Mouse (Mus musculus) intestine, postnatal 0 days (tissue): Measurements from ENCODE around the gene Scn9a. TPM values are rescaled to one million over a fixed set of nuclear protein-coding genes. Genes with fewer than 3 reads are reported as not detected.

Experiments
- ATAC-seq: fragments of 200-750 bp; cut with Nextera tagmentation; 2 replicates; pipeline ENCODE4 v1.8.0; 2017; ENCODE audit warnings: mild to moderate bottlenecking, moderate TSS enrichment, moderate library complexity
- H3K27ac ChIP-seq: fragments of 300-500 bp; sonication (generic); 2 replicates; pipeline ENCODE4 v1.5.1; 2014; ENCODE audit warnings: mild to moderate bottlenecking, low read depth, low read length, moderate library complexity
- H3K27me3 ChIP-seq: fragments of 300-500 bp; sonication (generic); replicated peaks from 2 replicates; pipeline ENCODE4 v1.6.1; 2014; ENCODE audit warnings: low read length, mixed read lengths; ENCODE audit not compliant: control insufficient read depth, insufficient read depth
- H3K36me3 ChIP-seq: fragments of 300-500 bp; sonication (generic); 2 replicates; pipeline ENCODE4 v1.6.1; 2014; ENCODE audit warnings: mild to moderate bottlenecking, moderate library complexity; ENCODE audit not compliant: control insufficient read depth, insufficient read depth
- H3K4me1 ChIP-seq: fragments of 300-500 bp; sonication (generic); replicated peaks from 2 replicates; pipeline ENCODE4 v1.6.1; 2014; ENCODE audit warnings: antibody characterized with exemption, low read length, mixed read lengths; ENCODE audit not compliant: control insufficient read depth, insufficient read depth
- H3K4me2 ChIP-seq: fragments of 300-500 bp; sonication (generic); replicated peaks from 2 replicates; pipeline ENCODE4 v1.6.1; 2014; ENCODE audit warnings: low read depth, mild to moderate bottlenecking, moderate library complexity
- H3K4me3 ChIP-seq: fragments of 300-500 bp; sonication (generic); 2 replicates; pipeline ENCODE4 v1.5.1; 2014; ENCODE audit warnings: low read depth, low read length
- H3K9ac ChIP-seq: fragments of 300-500 bp; sonication (generic); 2 replicates; pipeline ENCODE4 v1.6.1; 2014; ENCODE audit warnings: mild to moderate bottlenecking, low read depth, low read length
- H3K9me3 ChIP-seq: fragments of 300-500 bp; sonication (generic); 2 replicates; pipeline ENCODE4 v1.6.1; 2016; ENCODE audit warnings: mixed run types; ENCODE audit not compliant: control insufficient read depth
- CTCF ChIP-seq: sonication (generic); IDR thresholded peaks from 2 replicates; pipeline ENCODE4 v1.5.1; 2016; ENCODE audit warnings: low read depth, mild to moderate bottlenecking, control low read depth, antibody characterized with exemption, moderate library complexity
- WGBS: fragments of 180-500 bp; shearing (Covaris S2); extraction: QIAGEN DNeasy Blood & Tissue Kit; methylation state at CpG from one replicate; pipeline ENCODE4 v1.1.7; 2014; 5-methylcytosine and 5-hydroxymethylcytosine counted together
- polyA plus RNA-seq: library from polyadenylated mRNA; unstranded; fragments of >200 nt; fragmentation: Nextera tagmentation; extraction: Ambion mirVana; gene quantifications from 2 replicates; pipeline ENCODE4 v1.2.1, GENCODE M21; 2015

Scn9a gene
- polyA plus RNA-seq, result 0.70 and 0.84 TPM in 2 replicates

DNA sequence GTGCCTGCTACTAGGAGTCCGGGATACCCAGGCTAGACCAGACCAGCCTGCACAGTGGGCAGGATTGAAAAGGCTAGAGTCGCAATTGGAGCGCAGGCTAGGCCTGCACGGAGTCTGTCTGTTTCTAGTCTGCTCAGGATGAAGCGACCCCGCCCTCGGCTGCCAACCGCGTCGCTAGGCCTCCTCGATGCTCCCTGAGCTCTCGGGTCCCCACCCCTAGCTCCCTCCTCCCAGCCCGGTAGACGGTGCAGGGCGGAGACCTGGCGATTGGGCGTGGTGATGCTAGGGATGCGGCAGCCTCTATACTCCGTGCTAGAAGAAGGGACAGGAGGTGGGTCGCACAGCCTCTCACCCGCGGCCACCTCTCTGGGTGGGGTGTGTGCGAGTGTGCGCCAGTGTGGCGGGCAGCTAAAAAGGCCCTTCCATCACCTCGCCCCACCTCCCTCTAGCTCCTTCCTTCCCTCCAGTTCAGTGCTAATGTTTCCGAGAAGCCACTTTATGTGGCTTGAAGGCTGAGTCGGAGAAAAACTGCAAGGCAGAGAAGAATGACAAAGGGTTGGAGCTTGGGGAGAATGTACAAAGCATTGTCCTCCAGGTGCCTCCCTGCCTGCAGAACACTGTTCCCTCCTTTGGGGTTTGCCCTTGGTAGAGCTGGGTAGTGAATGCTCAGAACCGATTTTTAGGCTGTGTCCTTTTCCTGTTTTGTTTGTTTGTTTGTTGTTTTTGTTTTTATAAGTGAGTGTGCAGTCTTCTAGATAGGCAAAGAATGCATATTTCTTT, at the start of gene Scn9a:
Scn9a (minus strand) TSS at position 383 of the 780 bp plus-strand sequence.
- no peak for ATAC-seq
- H3K27ac ChIP-seq, result no peak within 1 kb of the TSS
- 3% methylated on average over 29 of the region's 29 CpGs for WGBS
- H3K4me1 ChIP-seq, result 0 out of 2 replicates have a peak, but pooled peaks cover 3% of the 10 kb centered on the region
- peak within 1 kb of the TSS; percentile 37 for H3K4me2 ChIP-seq
- H3K4me3 ChIP-seq, result peak within 1 kb of the TSS; percentile 5; the same call in 1 of the 2 replicates
- 0 out of 2 replicates have a peak, but pooled peaks cover 4% of the 10 kb centered on the region for H3K27me3 ChIP-seq
- no peaks in the 10 kb centered on the region for H3K9me3 ChIP-seq
- H3K9ac ChIP-seq, result 0 out of 2 replicates have a peak within 1 kb of the TSS, but pooled peaks have one; percentile 11
- H3K36me3 ChIP-seq, result no peaks in the 10 kb centered on the region
- no peak for TF ChIP-seq CTCF

DNA sequence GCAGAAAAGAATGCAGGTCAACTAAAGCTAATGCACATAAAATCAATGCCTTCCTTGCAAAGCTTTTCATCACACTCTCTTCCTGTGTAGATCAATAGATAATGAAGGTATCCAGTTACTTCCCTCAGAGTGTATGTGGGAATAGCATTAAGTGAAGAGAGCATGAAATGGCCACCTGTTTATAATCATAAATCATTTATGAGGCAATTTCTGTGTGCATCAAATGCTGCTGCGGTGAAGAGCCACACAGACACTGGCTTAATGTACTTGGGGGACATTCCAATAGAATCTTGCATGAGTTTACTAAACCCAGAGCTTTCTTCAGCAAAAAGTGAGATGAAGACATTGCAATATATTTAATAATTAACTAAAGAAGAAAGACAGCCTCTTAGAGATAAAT, 27.2 kb upstream of the Scn9a start:
- no peak overlapping the region for H3K4me3 ChIP-seq
- H3K27ac ChIP-seq, result no peak overlapping the region
- no peaks in the 10 kb centered on the region for H3K27me3 ChIP-seq
- H3K4me1 ChIP-seq, result no peaks in the 10 kb centered on the region
- WGBS, result 81% methylated on average over 1 of the region's 1 CpGs
- no peak for ATAC-seq
- no peak for TF ChIP-seq CTCF
- H3K36me3 ChIP-seq, result no peaks in the 10 kb centered on the region
- H3K4me2 ChIP-seq, result no peak overlapping the region
- H3K9ac ChIP-seq, result no peak overlapping the region
- no peaks in the 10 kb centered on the region for H3K9me3 ChIP-seq

DNA sequence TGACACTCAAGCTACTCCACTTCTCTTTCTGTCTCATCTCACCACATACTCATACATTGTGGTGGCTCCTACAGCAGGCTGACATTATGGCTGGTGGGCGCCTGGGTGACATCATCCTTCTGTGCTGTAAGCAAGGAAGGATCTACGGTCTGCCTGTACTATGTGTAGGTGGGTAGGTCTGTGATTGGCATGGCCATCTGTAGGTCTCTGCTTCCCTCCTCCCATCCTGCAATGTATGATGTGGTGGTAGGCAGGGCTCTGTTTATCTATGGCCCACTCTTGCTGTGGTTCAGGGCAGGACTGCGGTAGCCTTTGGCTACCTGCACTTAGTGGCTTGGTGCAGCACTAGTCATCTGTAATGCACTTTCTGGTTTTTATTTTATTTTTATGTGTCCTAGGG, 21.7 kb upstream of the Scn9a start:
- WGBS, result 92% methylated on average over 3 of the region's 3 CpGs
- Histone ChIP-seq H3K4me1 (no peaks in the 10 kb centered on the region), H3K4me2 (no peak overlapping the region), H3K4me3 (no peak overlapping the region), H3K36me3 (no peaks in the 10 kb centered on the region), H3K27ac (no peak overlapping the region), H3K9ac (no peak overlapping the region), H3K9me3 (no peaks in the 10 kb centered on the region), H3K27me3 (no peaks in the 10 kb centered on the region)
- no peak for TF ChIP-seq CTCF
- no peak for ATAC-seq

DNA sequence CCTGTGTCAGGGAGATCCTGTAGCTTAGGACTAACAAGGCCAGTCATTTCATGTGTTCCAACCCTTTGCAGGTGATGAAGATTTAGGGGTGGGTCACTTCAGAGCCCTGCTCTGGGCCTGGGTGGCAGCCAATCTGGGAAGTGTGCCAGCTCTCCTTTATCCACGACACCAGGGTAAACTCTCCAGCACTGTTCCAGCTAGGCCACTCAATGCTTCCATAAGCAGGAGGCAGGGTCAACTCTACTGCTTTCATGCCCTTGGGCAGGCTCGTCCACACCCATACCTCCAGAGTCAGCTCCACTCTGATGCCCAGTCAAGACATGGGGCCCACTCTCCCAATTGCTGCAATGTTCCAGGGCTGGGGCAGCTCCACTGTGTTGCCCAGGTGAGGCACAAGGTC, 20.7 kb upstream of the Scn9a start:
- WGBS, result 71% methylated on average over 2 of the region's 2 CpGs
- H3K4me1 ChIP-seq, result no peaks in the 10 kb centered on the region
- ATAC-seq, result no peak
- H3K4me3 ChIP-seq, result no peak overlapping the region
- H3K27ac ChIP-seq, result no peak overlapping the region
- no peaks in the 10 kb centered on the region for H3K9me3 ChIP-seq
- no peaks in the 10 kb centered on the region for H3K27me3 ChIP-seq
- H3K4me2 ChIP-seq, result no peak overlapping the region
- H3K36me3 ChIP-seq, result no peaks in the 10 kb centered on the region
- H3K9ac ChIP-seq, result no peak overlapping the region
- TF ChIP-seq CTCF, result no peak

DNA sequence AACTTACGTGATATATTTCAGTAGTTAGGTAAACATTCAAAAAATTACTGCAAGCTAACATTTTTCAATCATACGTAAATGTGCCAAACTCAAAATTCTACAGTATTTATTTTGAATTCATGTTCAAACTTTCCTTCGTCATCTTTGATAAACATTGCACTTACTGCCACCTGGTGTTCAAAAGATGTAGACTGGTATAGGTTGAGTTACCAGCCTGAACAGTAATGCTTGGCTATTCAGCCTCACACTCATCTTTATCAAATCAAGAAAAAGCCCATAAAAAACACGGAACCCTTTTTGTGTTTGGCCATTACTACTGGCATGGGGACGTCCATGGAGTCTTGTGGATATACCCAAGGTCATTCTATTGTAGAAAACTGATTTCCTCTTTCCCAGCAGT, 9.6 kb upstream of the Scn9a start:
- Histone ChIP-seq H3K4me1 (no peaks in the 10 kb centered on the region), H3K27me3 (no peaks in the 10 kb centered on the region), H3K27ac (no peak overlapping the region), H3K4me3 (no peak overlapping the region), H3K9me3 (no peaks in the 10 kb centered on the region), H3K36me3 (no peaks in the 10 kb centered on the region), H3K9ac (no peak overlapping the region), H3K4me2 (no peak overlapping the region)
- ATAC-seq, result no peak
- peak; percentile 64 for TF ChIP-seq CTCF
- 22% methylated on average over 5 of the region's 5 CpGs for WGBS

DNA sequence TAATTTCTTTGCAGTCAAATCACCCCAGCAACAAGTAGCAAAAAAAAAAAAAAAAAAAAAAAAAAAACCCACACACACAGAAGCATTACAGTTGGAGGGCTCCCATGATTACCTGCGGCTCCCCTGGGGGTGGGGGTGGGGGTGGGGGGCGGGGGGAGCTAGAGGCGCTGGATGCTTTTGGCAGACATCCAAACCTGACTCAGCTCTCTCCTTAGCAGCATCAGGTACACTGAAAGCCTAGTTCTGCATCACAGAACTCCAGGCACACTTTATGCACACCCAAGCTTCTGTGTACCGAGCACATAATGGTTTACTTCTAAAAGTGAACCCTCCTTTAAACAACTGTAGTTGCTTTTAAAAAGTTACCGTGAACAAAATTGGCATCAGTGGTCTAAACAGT, 2.0 kb downstream of the Scn9a start:
- ATAC-seq, result no peak
- Histone ChIP-seq H3K4me1 (0 out of 2 replicates have a peak, but pooled peaks cover 3% of the 10 kb centered on the region), H3K36me3 (no peaks in the 10 kb centered on the region), H3K27ac (no peak overlapping the region), H3K4me3 (no peak overlapping the region), H3K27me3 (0 out of 2 replicates have a peak, but pooled peaks cover 4% of the 10 kb centered on the region), H3K9ac (no peak overlapping the region), H3K4me2 (no peak overlapping the region), H3K9me3 (no peaks in the 10 kb centered on the region)
- TF ChIP-seq CTCF, result no peak
- 30% methylated on average over 5 of the region's 5 CpGs for WGBS
